Mouse (Mus musculus) embryonic facial prominence, embryonic 14.5 days (tissue): ENCODE results near the gene Nop16. TPM values are rescaled to one million over a fixed set of nuclear protein-coding genes. Genes with fewer than 3 reads are reported as not detected.
"Not testable (repeated sequence)": the region's sequence is repeated elsewhere in the genome, so short reads cannot be mapped to it uniquely, and the experiment has no call there.

Experiments used
- ATAC-seq: fragments of 200-750 bp; cut with Nextera tagmentation; 2 replicates; pipeline ENCODE4 v1.8.0; 2017; ENCODE audit warnings: low read depth, moderate number of reproducible peaks, moderate TSS enrichment
- DNase-seq: peaks from one replicate; pipeline ENCODE4 v3.0.0-alpha.2; 2015; ENCODE audit warnings: low spot score
- H3K27ac ChIP-seq: fragments of 300-500 bp; sonication (generic); replicated peaks from 2 replicates; pipeline ENCODE4 v1.5.1; 2014; ENCODE audit warnings: low read depth, mild to moderate bottlenecking, low read length, moderate library complexity
- H3K27me3 ChIP-seq: fragments of 300-500 bp; sonication (generic); replicated peaks from 2 replicates; pipeline ENCODE4 v1.6.1; 2014; ENCODE audit warnings: low read length; ENCODE audit not compliant: control insufficient read depth, insufficient read depth
- H3K36me3 ChIP-seq: fragments of 300-500 bp; sonication (generic); 2 replicates; pipeline ENCODE4 v1.6.1; 2014; ENCODE audit warnings: low read length, mixed read lengths; ENCODE audit not compliant: control insufficient read depth, insufficient read depth
- H3K4me1 ChIP-seq: fragments of 300-500 bp; sonication (generic); 2 replicates; pipeline ENCODE4 v1.6.1; 2014; ENCODE audit warnings: antibody characterized with exemption, low read length; ENCODE audit not compliant: control insufficient read depth, insufficient read depth
- H3K4me2 ChIP-seq: fragments of 300-500 bp; sonication (generic); 2 replicates; pipeline ENCODE4 v1.6.1; 2014; ENCODE audit warnings: low read depth, mild to moderate bottlenecking, low read length, moderate library complexity, mixed read lengths
- H3K4me3 ChIP-seq: fragments of 300-500 bp; sonication (generic); 2 replicates; pipeline ENCODE4 v1.5.1; 2014; ENCODE audit warnings: low read depth, mild to moderate bottlenecking, low read length
- H3K9ac ChIP-seq: fragments of 300-500 bp; sonication (generic); 2 replicates; pipeline ENCODE4 v1.6.1; 2014; ENCODE audit warnings: low read depth, mild to moderate bottlenecking, low read length, moderate library complexity, mixed read lengths
- H3K9me3 ChIP-seq: fragments of 300-500 bp; sonication (generic); 2 replicates; pipeline ENCODE4 v1.6.1; 2016; ENCODE audit warnings: low read length; ENCODE audit not compliant: control insufficient read depth
- WGBS: fragments of 180-500 bp; shearing (Covaris S2); extraction: QIAGEN DNeasy Blood & Tissue Kit; methylation state at CpG from one replicate; pipeline ENCODE4 v1.1.7; 2014; 5-methylcytosine and 5-hydroxymethylcytosine counted together
- polyA plus RNA-seq: library from polyadenylated mRNA; unstranded; fragments of >200 nt; fragmentation: Nextera tagmentation; extraction: Ambion mirVana; gene quantifications from 2 replicates; pipeline ENCODE4 v1.2.1, GENCODE M21; 2014

Nop16 gene
- polyA plus RNA-seq, 1 experiment from 2014 or later, result 42.7 TPM

DNA sequence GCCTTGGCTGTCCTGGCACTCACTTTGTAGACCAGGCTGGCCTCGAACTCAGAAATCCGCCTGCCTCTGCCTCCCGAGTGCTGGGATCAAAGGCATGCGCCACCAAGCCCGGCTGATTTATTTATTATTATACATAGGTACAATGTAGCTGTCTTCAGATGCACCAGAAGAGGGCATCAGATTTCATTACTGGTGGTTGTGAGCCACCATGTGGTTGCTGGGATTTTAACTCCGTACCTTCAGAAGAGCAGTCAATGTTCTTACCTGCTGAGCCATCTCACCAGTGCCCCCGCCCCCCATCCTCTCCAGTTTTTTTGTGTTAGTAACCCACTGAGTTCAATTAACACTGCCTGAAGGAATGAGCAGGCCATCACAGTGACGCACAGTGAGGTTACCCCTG is 23.3 kb upstream of the Nop16 start:
- H3K9me3 ChIP-seq, ATAC-seq, H3K9ac ChIP-seq, DNase-seq, H3K4me1 ChIP-seq, H3K27me3 ChIP-seq, H3K36me3 ChIP-seq, H3K27ac ChIP-seq, H3K4me3 ChIP-seq, H3K4me2 ChIP-seq: not testable (repeated sequence)
- WGBS, result 82% methylated on average over 8 of the region's 8 CpGs

GRCm38 (mm10) chr13:54610972-54611754 is 21.3 kb upstream of the Nop16 start, which contains the start of gene Cltb:
TSS of gene Cltb (minus strand) at chr13:54611344.
- H3K4me1 ChIP-seq, result peaks cover 4% of the 10 kb centered on the region
- H3K36me3 ChIP-seq, result no peaks in the 10 kb centered on the region
- peak; percentile 81 for DNase-seq
- peak within 1 kb of the TSS; percentile 87 for H3K9ac ChIP-seq
- H3K9me3 ChIP-seq, result no peaks in the 10 kb centered on the region
- H3K4me2 ChIP-seq, result peak within 1 kb of the TSS; percentile 95
- ATAC-seq, result peak; percentile 61
- H3K4me3 ChIP-seq, result peak within 1 kb of the TSS; percentile 69
- WGBS, result 1% methylated on average over 27 of the region's 66 CpGs
- H3K27me3 ChIP-seq, result no peaks in the 10 kb centered on the region
- H3K27ac ChIP-seq, result no peak within 1 kb of the TSS; the same call in 1 of the 2 replicates

DNA sequence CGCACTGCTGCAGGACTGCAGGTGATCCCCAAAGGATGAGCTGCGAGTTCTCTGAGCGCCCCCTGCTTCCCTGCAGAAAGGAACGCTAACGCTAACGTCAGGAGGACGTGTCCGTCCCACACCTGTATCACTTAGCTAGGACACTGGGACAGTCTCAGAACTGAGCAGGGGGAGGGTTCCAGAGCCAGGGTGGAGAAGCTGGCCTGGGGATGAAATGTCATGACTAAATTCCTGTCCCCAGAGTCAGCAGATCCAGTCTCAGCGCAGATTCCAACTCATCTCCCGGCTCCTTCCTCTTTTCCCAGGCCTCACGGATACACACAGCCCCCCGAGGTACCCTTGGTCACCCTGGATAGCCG is 20.7 kb upstream of the Nop16 start:
- Histone ChIP-seq H3K4me1 (peaks cover 4% of the 10 kb centered on the region), H3K4me2 (peak overlapping the region; percentile 95), H3K4me3 (peak overlapping the region; percentile 69), H3K36me3 (peaks cover 3% of the 10 kb centered on the region; the same call in 1 of the 2 replicates), H3K27me3 (no peaks in the 10 kb centered on the region), H3K27ac (no peak overlapping the region; the same call in 1 of the 2 replicates), H3K9ac (peak overlapping the region; percentile 87), H3K9me3 (no peaks in the 10 kb centered on the region)
- ATAC-seq, result no peak
- DNase-seq, result no peak
- 10% methylated on average over 13 of the region's 13 CpGs for WGBS

DNA sequence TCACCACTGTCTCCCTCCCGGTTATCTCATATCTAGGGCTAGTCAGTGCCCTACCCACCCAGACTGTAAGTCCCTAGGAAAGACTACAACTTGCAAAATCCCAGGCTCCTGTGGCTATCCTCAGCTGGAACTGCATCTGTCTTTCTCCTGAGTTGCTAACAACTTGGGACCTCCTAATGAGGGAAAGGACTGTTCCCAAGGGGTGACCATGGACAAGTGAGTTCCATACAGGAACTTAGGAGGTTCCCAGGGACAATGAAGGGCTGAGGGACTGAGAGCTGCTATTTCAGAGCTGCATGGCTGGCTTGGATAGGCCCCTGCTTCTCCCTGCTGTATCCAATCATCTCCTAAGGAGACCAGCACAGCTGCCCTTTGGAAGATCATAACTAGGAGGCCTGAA is 19.4 kb upstream of the Nop16 start:
- H3K9ac ChIP-seq, result 0 out of 2 replicates have a peak overlapping the region, but pooled peaks have one; percentile 34
- ATAC-seq, result no peak
- H3K27ac ChIP-seq, result no peak overlapping the region

GRCm38 (mm10) chr13:54608666-54609065 is 18.8 kb upstream of the Nop16 start:
- H3K9ac ChIP-seq, result peak overlapping the region; percentile 34; the same call in 1 of the 2 replicates
- H3K27ac ChIP-seq, result no peak overlapping the region
- H3K4me1 ChIP-seq, result peaks cover 4% of the 10 kb centered on the region
- ATAC-seq (no peak), DNase-seq (no peak)
- 24% methylated on average over 8 of the region's 8 CpGs for WGBS
- H3K9me3 ChIP-seq, result no peaks in the 10 kb centered on the region
- H3K27me3 ChIP-seq, result no peaks in the 10 kb centered on the region
- peaks cover 6% of the 10 kb centered on the region; the same call in 1 of the 2 replicates for H3K36me3 ChIP-seq
- 0 out of 2 replicates have a peak overlapping the region, but pooled peaks have one; percentile 12 for H3K4me2 ChIP-seq
- H3K4me3 ChIP-seq, result no peak overlapping the region

More for the DNA sequence above, 19.4 kb upstream of the Nop16 start:
- no peaks in the 10 kb centered on the region for H3K27me3 ChIP-seq
- WGBS, result 22% methylated on average over 1 of the region's 1 CpGs
- H3K9me3 ChIP-seq, result no peaks in the 10 kb centered on the region
- DNase-seq, result no peak
- no peak overlapping the region for H3K4me3 ChIP-seq
- H3K36me3 ChIP-seq, result peaks cover 6% of the 10 kb centered on the region; the same call in 1 of the 2 replicates
- H3K4me1 ChIP-seq, result peaks cover 4% of the 10 kb centered on the region
- no peak overlapping the region for H3K4me2 ChIP-seq

- Histone ChIP-seq H3K9me3 (no peaks in the 10 kb centered on the region), H3K27me3 (no peaks in the 10 kb centered on the region), H3K36me3 (peaks cover 6% of the 10 kb centered on the region; the same call in 1 of the 2 replicates), H3K4me2 (no peak overlapping the region), H3K4me3 (no peak overlapping the region), H3K27ac (no peak overlapping the region), H3K9ac (no peak overlapping the region), H3K4me1 (peaks cover 4% of the 10 kb centered on the region)
- no peak for DNase-seq
- no peak for ATAC-seq
- 71% methylated on average over 3 of the region's 3 CpGs for WGBS
Observed at GRCm38 (mm10) chr13:54608002-54608401, 18.1 kb upstream of the Nop16 start.

DNA sequence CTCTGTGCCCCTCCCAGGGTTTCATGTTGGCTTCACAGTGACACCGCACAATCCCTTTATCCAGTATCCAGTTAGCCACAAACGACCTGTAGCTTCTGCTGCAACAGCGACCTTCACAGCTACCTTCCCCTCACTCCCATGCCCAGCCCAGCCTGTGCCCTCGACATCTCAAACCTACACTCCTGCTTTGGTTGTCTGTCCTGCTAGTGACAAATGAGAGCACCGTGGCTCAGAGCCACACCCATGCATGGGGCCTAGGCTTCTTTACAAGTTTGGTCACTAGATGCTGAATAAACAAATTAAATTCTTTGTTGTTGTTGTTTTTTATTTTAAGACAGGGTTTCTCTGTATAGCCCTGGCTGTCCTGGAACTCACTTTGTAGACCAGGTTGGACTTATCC is 17.3 kb upstream of the Nop16 start:
- Histone ChIP-seq H3K9me3 (no peaks in the 10 kb centered on the region), H3K27ac (no peak overlapping the region), H3K9ac (no peak overlapping the region), H3K4me3 (no peak overlapping the region), H3K4me2 (no peak overlapping the region), H3K36me3 (peaks cover 6% of the 10 kb centered on the region; the same call in 1 of the 2 replicates), H3K27me3 (no peaks in the 10 kb centered on the region), H3K4me1 (peaks cover 4% of the 10 kb centered on the region)
- WGBS, result 73% methylated on average over 5 of the region's 5 CpGs
- ATAC-seq, result no peak
- DNase-seq, result no peak

- no peak overlapping the region for H3K4me3 ChIP-seq
- peaks cover under 1% of the 10 kb centered on the region for H3K4me1 ChIP-seq
- no peak for DNase-seq
- no peaks in the 10 kb centered on the region for H3K9me3 ChIP-seq
- H3K27me3 ChIP-seq, result no peaks in the 10 kb centered on the region
- H3K36me3 ChIP-seq, result peaks cover 6% of the 10 kb centered on the region; the same call in 1 of the 2 replicates
- no peak for ATAC-seq
- WGBS, result 73% methylated on average over 5 of the region's 5 CpGs
- no peak overlapping the region for H3K4me2 ChIP-seq
- no peak overlapping the region for H3K27ac ChIP-seq
- no peak overlapping the region for H3K9ac ChIP-seq
Observed at GRCm38 (mm10) chr13:54605426-54605825, 15.5 kb upstream of the Nop16 start.
